Comparison of ENCODE assay signal across 8 mouse cellular contexts in the genomic region with DNA sequence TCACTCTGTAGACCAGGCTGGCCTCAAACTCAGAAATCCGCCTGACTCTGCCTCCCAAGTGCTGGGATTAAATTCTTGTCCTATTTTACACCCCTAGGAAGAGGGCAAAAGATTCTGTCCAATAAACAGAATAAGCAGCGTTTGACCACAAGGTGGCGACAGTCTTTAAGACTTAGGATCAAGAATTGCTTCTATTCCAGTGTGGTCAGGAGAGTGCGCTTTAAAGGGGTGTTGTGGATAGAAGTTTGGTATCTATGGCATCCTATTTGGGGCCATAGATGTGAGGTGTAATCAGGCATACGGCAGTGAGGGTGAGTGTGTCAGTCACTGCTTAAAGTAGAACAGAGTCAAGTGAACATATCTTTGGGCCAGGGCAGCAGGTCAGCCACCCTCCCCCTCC. TPM values are rescaled to one million over a fixed set of nuclear protein-coding genes. Genes with fewer than 3 reads are reported as not detected.
DNase-seq lines count a peak whose midpoint lies in the region.
"Had no signal": no experiment of that assay in that cellular context is flagged by ENCODE, and none has a peak within 500 bp of the region (broad histone marks: within the 10 kb centered on the region; RNA-seq: fewer than 3 reads in every experiment).

No protein-coding gene starts in this region.

- no peak overlapping the region for H3K4me3 ChIP-seq in embryonic facial prominence, embryonic 10.5 days

- no peak overlapping the region for H3K27ac ChIP-seq in embryonic facial prominence, embryonic 10.5 days (replicated peaks)

- intact Hi-C loops in heart, postnatal 36 days (cut with DNase I) = loop anchor here (1.0 kb wide), 2 partner anchors 289 to 351 kb away; no protein-coding TSS in a partner anchor

- H3K36me3 ChIP-seq in embryonic facial prominence, embryonic 10.5 days (replicated peaks) = no peaks in the 10 kb centered on the region

- WGBS in embryonic facial prominence, embryonic 10.5 days = 33% methylated on average over 5 of the region's 5 CpGs
- WGBS in large intestine, adult 2 months = 10% methylated on average over 5 of the region's 5 CpGs

- H3K4me1 ChIP-seq in embryonic facial prominence, embryonic 10.5 days = 0 out of 2 replicates have a peak, but pooled peaks cover 6% of the 10 kb centered on the region

- no peaks in the 10 kb centered on the region for H3K27me3 ChIP-seq in embryonic facial prominence, embryonic 10.5 days (replicated peaks; ENCODE audit: low read depth, poor library complexity, severe bottlenecking)

- no peaks in the 10 kb centered on the region for H3K9me3 ChIP-seq in embryonic facial prominence, embryonic 10.5 days

- peak; percentile 41 for DNase-seq in MEL-GATA-1-ER (ENCODE audit: extremely low read depth, low read depth)
- peak; percentile 65 for DNase-seq in adrenal gland, postnatal 25 days
- peak; percentile 67 for DNase-seq in embryonic facial prominence, embryonic 10.5 days (ENCODE audit: low spot score)
- DNase-seq in heart, postnatal 36 days = peak; percentile 76 to 77
- DNase-seq in large intestine, adult 2 months (ENCODE audit: low read depth, low spot score) = peak; percentile 73
- peak; percentile 88 for DNase-seq in lung, postnatal 10 days
- DNase-seq in right cerebral cortex, postnatal 25 days = peak; percentile 49

RNA-seq across cellular contexts. Expression of a gene that starts 9.5 kb away (rescaled TPM):
- not detected in 2 replicates for total RNA-seq in adrenal gland, postnatal 25 days (2021)
- polyA plus RNA-seq in embryonic facial prominence, embryonic 10.5 days (2016; fragmentation: Nextera tagmentation; extraction: Ambion mirVana) = not detected in 2 replicates
- total RNA-seq in heart, postnatal 36 days (2021) = not detected
- not detected in 2 replicates for polyA plus RNA-seq in large intestine, adult 2 months (2012; rRNA removed)
- polyA plus RNA-seq: liver, embryonic 16.5 days had no signal

RNA-seq across cellular contexts. Expression of a gene that starts 33.6 kb away (rescaled TPM):
- total RNA-seq in adrenal gland, postnatal 25 days (2021) = 11.0 and 14.4 TPM in 2 replicates
- 11.3 and 12.1 TPM in 2 replicates for polyA plus RNA-seq in embryonic facial prominence, embryonic 10.5 days (2016; fragmentation: Nextera tagmentation; extraction: Ambion mirVana)
- total RNA-seq in heart, postnatal 36 days (2021) = 10 to 100 TPM; 23.6 to 25.0 TPM
- 2.7 and 3.0 TPM in 2 replicates for polyA plus RNA-seq in large intestine, adult 2 months (2012; rRNA removed)
